Mouse (Mus musculus): ENCODE measurements around the gene Nat8f2.

The Nat8f2 gene

DNA sequence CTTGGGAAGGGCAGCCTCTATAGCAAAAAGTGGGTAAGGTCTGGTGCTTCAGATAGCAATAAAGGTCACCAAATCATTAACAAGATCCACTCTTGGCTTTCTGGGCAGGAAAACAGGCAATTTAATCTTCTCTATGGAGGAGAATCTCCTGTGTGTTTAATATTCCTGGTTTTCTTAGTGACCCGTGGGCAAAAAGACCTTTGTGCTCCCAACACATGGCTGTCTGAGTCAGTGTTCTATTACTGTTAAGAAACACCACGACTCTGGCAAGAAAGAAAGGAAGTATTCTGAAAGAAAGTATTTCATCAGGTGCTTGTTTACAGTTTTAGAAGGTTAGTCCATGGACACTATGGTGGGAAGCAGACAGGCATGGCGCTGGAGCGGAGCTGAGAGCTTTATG, 46.7 kb downstream of the Nat8f2 start:
- no peak for DNase-seq (ENCODE audit: low read depth, low spot score)

- DNase-seq (ENCODE audit: low read depth, low spot score), result no peak
Observed at GRCm38 (mm10) chr6:85820837-85821236, 48.1 kb downstream of the Nat8f2 start, which contains the start of the genes Nat8f6 and Nat8f5. Gene Nat8f6, minus strand, starts transcription at chr6:85820954. Gene Nat8f5, minus strand, starts transcription at chr6:85820972.

DNA sequence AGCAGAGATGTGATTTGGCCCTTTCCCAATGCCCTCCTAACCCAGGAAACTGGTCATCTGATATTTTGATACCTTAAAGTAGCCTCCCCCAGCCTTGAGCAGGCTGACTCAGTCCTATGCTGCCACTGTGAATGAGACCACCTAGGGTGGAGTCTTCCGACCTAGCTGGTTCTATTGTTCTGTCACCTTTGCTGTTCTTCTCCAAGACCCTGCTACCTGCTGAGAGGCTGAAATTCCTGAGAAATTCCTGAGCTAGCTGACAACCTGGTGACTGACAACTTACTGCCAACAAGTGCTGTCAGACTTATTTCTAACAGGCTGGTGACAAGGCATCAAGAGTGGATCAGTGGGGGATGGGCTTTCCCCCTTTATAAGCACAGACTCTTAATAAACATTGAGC, 50.6 kb downstream of the Nat8f2 start:
- DNase-seq (ENCODE audit: low read depth, low spot score), result peak; percentile 92

Measured in R1 (cell line).